Mouse (Mus musculus) erythroblast, embryonic 14.5 days (primary cell): ENCODE measurements around the gene Nr6a1.

Experiments
- GATA1 ChIP-seq: IDR thresholded peaks from 2 replicates; pipeline ENCODE4 v1.6.1; 2012; ENCODE audit warnings: low read length, inconsistent platforms, mixed read lengths
- TAL1 ChIP-seq: IDR thresholded peaks from 3 replicates; pipeline ENCODE4 v1.6.1; 2012; ENCODE audit warnings: low read length, inconsistent platforms, mixed read lengths

- TF ChIP-seq GATA1 (no peak), TAL1 (no peak)
Measured at GRCm38 (mm10) chr2:38739847-38740246, 187.6 kb downstream of the Nr6a1 start.
